Mouse (Mus musculus): ENCODE data around the gene Cdk19. TPM values are rescaled to one million over a fixed set of nuclear protein-coding genes. Genes with fewer than 3 reads are reported as not detected.

Gene Cdk19
- polyA plus RNA-seq, 1 experiment: not detected

DNA sequence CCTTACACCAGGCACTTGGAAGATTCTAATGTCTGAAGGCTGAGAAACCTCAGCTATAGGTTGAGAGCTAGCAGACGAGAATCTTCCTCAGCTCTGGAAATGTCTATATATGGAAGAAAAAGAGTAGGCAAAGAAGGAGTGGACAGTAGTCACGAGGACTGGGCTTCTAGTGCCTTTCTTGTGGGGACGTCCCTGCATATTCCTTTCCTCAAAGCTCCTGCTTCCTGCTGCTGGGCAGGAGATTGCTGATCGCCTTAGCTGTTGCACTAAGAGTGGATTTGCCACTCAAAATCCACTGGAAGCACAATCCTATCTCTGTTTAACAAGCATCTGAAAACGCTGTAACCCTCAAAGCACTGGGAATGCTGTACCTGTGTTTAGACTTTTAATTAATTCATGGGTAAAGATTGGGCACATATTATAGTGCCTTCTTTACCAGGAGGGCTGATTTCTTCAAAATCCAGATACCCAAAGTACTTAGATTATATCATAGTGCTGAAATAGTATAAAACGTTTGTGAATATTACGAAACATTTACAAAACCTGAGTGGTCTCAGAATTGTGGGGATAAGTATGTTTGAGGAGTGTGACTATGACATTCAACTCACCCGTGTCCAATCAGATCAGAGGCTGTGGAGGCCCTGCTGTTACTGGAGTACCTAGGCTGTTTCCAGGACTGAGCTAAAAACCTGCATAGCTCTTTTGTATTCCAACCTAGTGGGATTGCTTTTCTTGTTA, 128.0 kb downstream of the Cdk19 start:
- no peaks in the 10 kb centered on the region for H3K4me1 ChIP-seq (ENCODE audit: control insufficient read depth, insufficient read depth, low read length)
- H3K27ac ChIP-seq (ENCODE audit: insufficient read depth, low read depth, low read length): no peak overlapping the region
- H3K4me3 ChIP-seq (ENCODE audit: insufficient read depth, low read depth, low read length): no peak overlapping the region
- TF ChIP-seq CTCF (IDR thresholded peaks at IDR 0.05; ENCODE audit: insufficient read depth, low read depth, low read length): no peak
- TF ChIP-seq POLR2A (IDR thresholded peaks at IDR 0.05; ENCODE audit: insufficient read depth, low read depth, low read length): no peak
- WGBS: 87% methylated on average over 8 of the region's 8 CpGs

GRCm38 (mm10) chr10:40467912-40468254, 128.5 kb downstream of the Cdk19 start:
- Histone ChIP-seq H3K4me3 (ENCODE audit: insufficient read depth, low read depth, low read length) (no peak overlapping the region), H3K4me1 (ENCODE audit: control insufficient read depth, insufficient read depth, low read length) (no peaks in the 10 kb centered on the region), H3K27ac (ENCODE audit: insufficient read depth, low read depth, low read length) (no peak overlapping the region)
- TF ChIP-seq POLR2A (IDR thresholded peaks at IDR 0.05; ENCODE audit: insufficient read depth, low read depth, low read length) (no peak), CTCF (IDR thresholded peaks at IDR 0.05; ENCODE audit: insufficient read depth, low read depth, low read length) (no peak)
- WGBS: 91% methylated on average over 1 of the region's 1 CpGs

DNA sequence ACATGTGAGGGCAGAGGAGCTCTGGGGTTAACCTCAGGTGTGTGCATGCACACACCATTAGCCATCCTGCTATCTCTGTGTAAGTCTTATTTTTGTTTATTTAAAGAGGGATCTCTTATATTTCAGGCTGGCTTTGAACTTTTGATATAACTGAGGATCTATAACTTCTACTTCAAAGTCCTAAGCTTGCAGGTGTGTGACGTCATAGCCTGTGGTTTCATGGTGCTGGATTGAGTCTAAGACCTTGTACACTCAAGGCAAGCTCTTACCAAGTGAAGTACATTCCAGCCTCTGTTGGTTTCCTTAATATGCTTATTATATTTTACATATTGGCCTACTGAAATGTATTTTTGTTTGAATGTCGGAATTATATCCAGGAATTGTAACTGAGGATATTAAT, 129.8 kb downstream of the Cdk19 start:
- no peak overlapping the region for H3K27ac ChIP-seq (ENCODE audit: insufficient read depth, low read depth, low read length)
- WGBS: 91% methylated on average over 2 of the region's 2 CpGs
- no peak overlapping the region for H3K4me3 ChIP-seq (ENCODE audit: insufficient read depth, low read depth, low read length)
- H3K4me1 ChIP-seq (ENCODE audit: control insufficient read depth, insufficient read depth, low read length): no peaks in the 10 kb centered on the region
- TF ChIP-seq POLR2A (IDR thresholded peaks at IDR 0.05; ENCODE audit: insufficient read depth, low read depth, low read length) (no peak), CTCF (IDR thresholded peaks at IDR 0.05; ENCODE audit: insufficient read depth, low read depth, low read length) (no peak)

GRCm38 (mm10) chr10:40476535-40477285, 137.3 kb downstream of the Cdk19 start:
- Histone ChIP-seq H3K27ac (ENCODE audit: insufficient read depth, low read depth, low read length) (no peak overlapping the region), H3K4me3 (ENCODE audit: insufficient read depth, low read depth, low read length) (no peak overlapping the region), H3K4me1 (ENCODE audit: control insufficient read depth, insufficient read depth, low read length) (no peaks in the 10 kb centered on the region)
- TF ChIP-seq CTCF (IDR thresholded peaks at IDR 0.05; ENCODE audit: insufficient read depth, low read depth, low read length) (no peak), POLR2A (IDR thresholded peaks at IDR 0.05; ENCODE audit: insufficient read depth, low read depth, low read length) (no peak)
- 79% methylated on average over 5 of the region's 5 CpGs for WGBS

DNA sequence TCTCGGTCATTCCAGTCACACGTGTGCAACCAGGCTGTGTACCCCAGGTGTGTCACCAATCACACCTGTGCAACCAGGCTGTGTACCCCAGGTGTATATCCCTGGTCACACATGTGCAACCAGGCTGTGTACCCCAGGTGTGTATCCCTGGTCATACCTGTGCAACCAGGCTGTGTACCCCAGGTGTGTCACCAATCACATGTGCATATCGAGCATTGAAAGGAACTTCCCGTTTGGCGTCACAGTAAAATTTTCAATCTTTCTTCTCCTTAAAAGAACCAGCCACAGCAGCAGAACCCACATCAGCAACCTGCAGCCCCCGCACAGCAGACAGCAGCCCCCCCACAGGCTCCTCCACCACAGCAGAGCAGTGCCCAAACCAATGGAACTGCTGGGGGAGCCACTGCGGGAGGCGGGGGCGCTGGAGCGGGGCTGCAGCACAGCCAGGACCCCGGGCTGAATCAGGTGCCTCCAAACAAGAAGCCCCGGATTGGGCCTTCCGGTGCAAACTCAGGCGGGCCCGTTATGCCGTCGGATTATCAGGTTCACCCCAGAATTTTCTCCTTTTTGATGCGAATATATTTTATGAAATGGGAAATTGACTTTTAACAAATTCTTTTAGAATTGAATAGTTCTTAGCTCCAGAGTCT, 138.2 kb downstream of the Cdk19 start:
- Histone ChIP-seq H3K4me1 (ENCODE audit: control insufficient read depth, insufficient read depth, low read length) (no peaks in the 10 kb centered on the region), H3K27ac (ENCODE audit: insufficient read depth, low read depth, low read length) (no peak overlapping the region), H3K4me3 (ENCODE audit: insufficient read depth, low read depth, low read length) (no peak overlapping the region)
- TF ChIP-seq POLR2A (IDR thresholded peaks at IDR 0.05; ENCODE audit: insufficient read depth, low read depth, low read length): no peak
- WGBS: 93% methylated on average over 18 of the region's 18 CpGs

DNA sequence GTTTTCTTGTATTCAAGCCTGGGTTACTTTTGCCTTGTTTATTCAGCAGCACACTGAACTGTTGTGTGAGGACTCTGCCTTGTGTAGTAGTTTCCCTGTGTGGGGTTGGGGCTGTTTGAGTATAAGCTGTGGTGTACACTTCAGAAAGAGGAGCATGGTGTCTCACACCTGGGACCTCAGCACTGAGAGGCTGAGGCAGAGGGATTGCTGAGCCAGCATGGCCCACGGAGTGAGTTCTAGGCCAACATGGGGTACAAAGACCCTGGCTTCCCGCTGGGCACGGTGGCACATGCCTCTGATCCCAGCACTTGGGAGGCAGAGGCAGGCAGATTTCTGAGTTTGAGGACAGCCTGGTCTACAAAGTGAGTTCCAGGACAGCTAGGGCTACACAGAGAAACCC, 139.3 kb downstream of the Cdk19 start:
- 100% methylated on average over 3 of the region's 3 CpGs for WGBS
- H3K4me3 ChIP-seq (ENCODE audit: insufficient read depth, low read depth, low read length): no peak overlapping the region
- no peak for TF ChIP-seq CTCF (IDR thresholded peaks at IDR 0.05; ENCODE audit: insufficient read depth, low read depth, low read length)
- TF ChIP-seq POLR2A (IDR thresholded peaks at IDR 0.05; ENCODE audit: insufficient read depth, low read depth, low read length): no peak
- H3K4me1 ChIP-seq (ENCODE audit: control insufficient read depth, insufficient read depth, low read length): no peaks in the 10 kb centered on the region
- no peak overlapping the region for H3K27ac ChIP-seq (ENCODE audit: insufficient read depth, low read depth, low read length)

DNA sequence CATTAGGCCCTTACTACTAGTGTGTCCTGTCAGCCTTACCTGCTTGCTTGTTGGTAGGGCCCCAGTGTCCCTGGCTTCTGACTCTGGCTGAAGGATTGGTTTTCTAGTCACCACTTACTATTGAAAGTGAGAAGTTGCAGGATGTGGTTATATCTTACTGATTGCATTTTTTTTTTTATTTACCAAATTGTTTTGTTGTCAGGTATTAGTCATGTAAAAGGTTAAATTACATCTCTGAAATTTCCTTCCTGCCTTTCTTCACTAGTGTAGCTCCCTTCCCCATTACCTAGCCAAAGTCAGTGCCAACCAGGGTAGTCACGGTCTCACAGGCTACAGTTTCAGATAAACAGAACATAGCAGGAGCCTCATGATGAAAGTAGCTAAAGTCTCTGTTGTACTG, 139.9 kb downstream of the Cdk19 start:
- no peaks in the 10 kb centered on the region for H3K4me1 ChIP-seq (ENCODE audit: control insufficient read depth, insufficient read depth, low read length)
- H3K4me3 ChIP-seq (ENCODE audit: insufficient read depth, low read depth, low read length): no peak overlapping the region
- H3K27ac ChIP-seq (ENCODE audit: insufficient read depth, low read depth, low read length): no peak overlapping the region
- TF ChIP-seq CTCF (IDR thresholded peaks at IDR 0.05; ENCODE audit: insufficient read depth, low read depth, low read length) (no peak), POLR2A (IDR thresholded peaks at IDR 0.05; ENCODE audit: insufficient read depth, low read depth, low read length) (no peak)
- WGBS: 87% methylated on average over 1 of the region's 1 CpGs

GRCm38 (mm10) chr10:40479621-40480193, 140.3 kb downstream of the Cdk19 start:
- Histone ChIP-seq H3K4me1 (ENCODE audit: control insufficient read depth, insufficient read depth, low read length) (no peaks in the 10 kb centered on the region), H3K27ac (ENCODE audit: insufficient read depth, low read depth, low read length) (no peak overlapping the region), H3K4me3 (ENCODE audit: insufficient read depth, low read depth, low read length) (no peak overlapping the region)
- TF ChIP-seq POLR2A (IDR thresholded peaks at IDR 0.05; ENCODE audit: insufficient read depth, low read depth, low read length) (no peak), CTCF (IDR thresholded peaks at IDR 0.05; ENCODE audit: insufficient read depth, low read depth, low read length) (no peak)
- 80% methylated on average over 8 of the region's 8 CpGs for WGBS

DNA sequence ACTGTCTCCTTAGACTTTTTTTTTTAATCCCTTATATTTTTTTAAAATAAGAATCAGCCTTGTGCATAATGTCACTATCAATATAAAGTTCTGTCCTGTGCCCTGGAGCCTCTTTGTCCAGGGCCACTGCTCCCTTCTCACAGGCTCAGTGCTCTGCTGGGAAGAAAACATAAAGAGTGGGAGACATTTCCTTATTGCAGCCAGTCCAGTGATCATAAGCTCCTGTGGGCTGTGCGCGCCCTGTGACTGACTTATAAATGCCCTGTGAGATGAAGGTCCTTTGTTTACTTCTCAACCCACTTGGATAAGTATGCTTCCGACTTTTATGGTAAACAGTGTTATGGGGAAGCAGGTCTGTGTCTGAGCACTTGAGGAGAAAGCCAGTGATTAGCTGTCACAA, 142.2 kb downstream of the Cdk19 start:
- WGBS: 90% methylated on average over 3 of the region's 3 CpGs
- Histone ChIP-seq H3K4me1 (ENCODE audit: control insufficient read depth, insufficient read depth, low read length) (no peaks in the 10 kb centered on the region), H3K27ac (ENCODE audit: insufficient read depth, low read depth, low read length) (no peak overlapping the region), H3K4me3 (ENCODE audit: insufficient read depth, low read depth, low read length) (no peak overlapping the region)
- TF ChIP-seq CTCF (IDR thresholded peaks at IDR 0.05; ENCODE audit: insufficient read depth, low read depth, low read length) (no peak), POLR2A (IDR thresholded peaks at IDR 0.05; ENCODE audit: insufficient read depth, low read depth, low read length) (no peak)
